Mouse (Mus musculus): ENCODE data around the gene Rnase12.

The Rnase12 gene

DNA sequence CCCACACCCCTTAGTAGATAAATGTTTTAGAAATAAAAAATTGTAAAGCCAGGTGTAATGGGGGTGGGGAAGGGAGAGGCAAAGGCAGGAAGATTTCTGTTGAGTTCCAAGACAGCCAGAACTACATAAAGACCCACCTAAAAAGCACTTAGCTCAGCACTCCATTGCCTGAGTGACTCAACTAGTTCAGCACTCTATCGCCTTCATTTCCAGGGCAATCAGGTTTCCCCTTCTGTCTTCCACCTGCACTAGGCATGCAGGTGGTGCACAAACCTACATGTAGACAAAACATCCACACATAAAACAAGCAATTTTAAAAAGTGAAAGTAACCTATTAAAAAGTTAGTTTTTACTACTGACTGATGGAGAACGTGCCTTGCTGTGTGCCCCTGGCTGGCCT lies 27.6 kb upstream of the Rnase12 start:
- no peak for DNase-seq (ENCODE audit: low spot score in 2 of 2)

DNA sequence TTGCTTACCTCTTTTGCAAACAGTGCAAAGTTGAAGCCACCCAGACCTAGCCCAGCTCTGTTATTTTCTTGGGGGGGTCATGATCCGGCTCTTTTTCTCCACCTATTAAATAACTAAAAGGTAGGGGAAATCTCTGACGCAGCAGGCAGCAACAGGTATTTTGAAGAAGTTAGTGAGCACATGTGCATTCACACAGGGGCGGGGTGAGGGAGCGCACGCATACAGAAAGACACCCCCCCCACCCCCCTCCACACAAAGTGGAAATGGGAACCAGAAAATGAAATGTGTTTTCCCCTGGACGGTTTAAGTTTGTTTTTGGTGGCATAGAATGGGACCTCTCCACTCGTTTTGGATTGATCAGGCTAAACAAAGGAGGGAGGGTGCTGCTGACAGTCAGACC lies 26.3 kb upstream of the Rnase12 start:
- DNase-seq (ENCODE audit: low spot score in 2 of 2) = no peak

DNA sequence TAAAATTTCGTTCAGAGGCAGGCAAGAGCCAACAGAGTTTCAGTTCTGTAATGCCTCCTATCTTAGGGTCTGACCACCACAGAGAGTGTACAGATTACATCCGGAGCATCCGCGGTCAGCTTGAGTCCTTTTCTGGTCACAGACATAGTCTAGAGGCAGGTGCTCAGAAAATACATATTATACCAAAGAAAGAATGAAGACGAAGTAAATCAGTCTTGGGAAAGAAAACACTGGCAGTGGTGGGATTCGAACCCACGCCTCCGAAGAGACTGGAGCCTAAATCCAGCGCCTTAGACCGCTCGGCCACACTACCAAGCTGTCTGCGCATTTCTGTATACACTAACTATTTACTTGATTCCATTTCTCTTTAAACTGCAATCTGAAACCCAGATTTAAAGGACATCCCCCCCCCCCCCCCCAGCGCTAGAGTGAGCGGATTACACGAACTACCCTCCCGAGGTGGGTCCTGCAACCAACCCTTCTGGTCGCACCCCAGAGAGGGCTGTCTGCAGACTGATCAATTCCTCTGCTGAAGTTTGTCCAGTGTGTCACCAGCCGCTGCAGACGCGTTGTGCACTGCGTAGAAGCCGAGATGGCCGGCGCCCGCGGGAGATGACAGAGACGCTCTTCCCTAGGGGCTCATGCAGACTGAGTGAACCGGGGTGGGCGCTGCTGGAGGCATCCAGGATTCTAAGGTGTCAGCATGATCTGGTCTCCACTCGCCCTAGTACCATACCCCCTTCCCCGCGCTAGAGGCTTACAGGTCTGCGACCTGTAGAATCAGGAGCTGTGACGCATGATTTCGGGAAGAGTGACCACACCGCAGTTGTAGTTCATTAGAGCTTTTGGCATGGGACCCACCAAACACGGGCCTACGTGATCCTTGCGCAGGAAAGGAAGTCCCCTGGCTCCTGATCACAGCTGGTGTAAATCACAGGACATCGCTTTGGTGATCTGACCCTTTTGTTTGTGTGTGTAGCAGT lies 25.4 kb upstream of the Rnase12 start:
- DNase-seq (ENCODE audit: low spot score in 2 of 2) = peak; percentile 60 to 75

DNA sequence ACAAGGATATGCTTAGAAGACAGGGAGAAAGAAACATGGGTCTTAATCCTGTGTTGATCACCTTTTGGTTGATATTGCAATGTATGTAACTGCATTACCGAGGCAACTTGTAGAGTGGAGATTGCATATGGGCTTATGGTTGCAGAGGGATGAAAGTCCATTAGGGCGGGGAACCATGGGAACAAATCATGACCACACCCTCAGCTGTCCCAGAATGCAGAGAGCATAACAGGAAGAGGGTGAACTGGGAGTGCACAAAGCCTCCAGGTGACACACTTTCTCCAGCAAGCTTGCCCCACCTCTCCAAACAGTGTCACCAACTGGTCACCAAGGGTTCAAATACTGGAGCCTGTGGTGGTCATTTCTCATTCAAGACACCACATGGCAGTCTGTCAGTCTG lies 23.6 kb upstream of the Rnase12 start:
- no peak for DNase-seq (ENCODE audit: low spot score in 2 of 2)

DNA sequence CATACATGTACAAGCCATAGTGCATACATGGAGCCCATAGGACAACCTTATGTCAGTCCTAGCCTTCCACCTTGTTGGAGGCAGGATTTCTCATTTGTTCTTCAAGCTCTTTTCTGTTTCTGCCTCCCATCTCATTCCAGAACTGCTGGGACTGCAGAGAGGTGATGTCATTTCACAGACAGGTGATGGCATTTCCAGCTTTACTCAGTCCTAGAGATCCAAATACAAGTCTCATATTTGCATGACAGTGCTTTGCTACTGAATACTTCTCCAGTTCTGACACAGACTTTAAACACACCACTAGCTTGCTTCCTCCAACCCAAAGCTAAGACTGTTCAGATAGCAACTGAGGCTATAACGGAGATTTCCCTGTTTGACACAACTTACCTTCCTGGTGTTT lies 21.7 kb upstream of the Rnase12 start:
- DNase-seq (ENCODE audit: low spot score in 2 of 2) = no peak

DNA sequence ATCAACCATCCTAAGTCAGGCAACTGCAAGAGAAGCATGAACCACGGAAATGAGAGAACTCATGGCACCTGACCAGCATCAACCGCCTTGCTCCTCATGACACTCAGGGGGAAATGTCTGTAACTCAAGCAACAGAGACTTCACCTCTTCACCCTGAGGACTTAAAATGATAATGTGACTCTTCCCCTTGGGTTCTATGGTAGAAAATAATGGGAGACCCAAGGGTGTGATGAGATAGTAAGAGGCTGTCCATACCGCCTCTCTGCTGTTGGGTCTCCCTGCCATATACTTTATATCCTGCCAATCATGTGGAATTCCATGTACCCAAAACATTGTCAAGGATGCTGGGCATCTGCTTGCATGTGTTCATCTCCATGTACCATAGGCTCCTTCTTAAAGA lies 16.9 kb upstream of the Rnase12 start, which contains the start of gene Olfr750:
Gene Olfr750, minus strand, starts transcription at position 101 of the 400 bp plus-strand sequence.
- no peak for DNase-seq (ENCODE audit: low spot score in 2 of 2)

DNA sequence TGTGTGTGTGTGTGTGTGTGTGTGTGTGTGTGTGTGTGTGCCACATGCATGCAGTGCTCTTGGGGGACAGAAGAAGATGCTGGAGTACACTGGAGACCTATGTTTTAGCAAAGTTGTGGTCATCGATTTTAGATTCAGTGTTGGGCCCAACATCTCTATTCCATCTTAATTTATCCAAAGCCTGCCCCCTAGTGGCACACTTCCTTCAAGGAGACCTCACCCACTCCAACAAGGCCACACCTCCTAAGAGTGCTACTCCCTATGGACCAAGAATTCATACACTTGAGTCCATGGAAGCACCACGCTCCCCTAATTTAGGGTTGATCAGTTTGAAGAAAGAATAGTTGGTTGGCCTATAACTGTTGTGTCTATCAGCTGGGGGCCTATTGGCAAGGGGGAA lies 12.2 kb upstream of the Rnase12 start:
- DNase-seq (ENCODE audit: low spot score in 2 of 2) = no peak

DNA sequence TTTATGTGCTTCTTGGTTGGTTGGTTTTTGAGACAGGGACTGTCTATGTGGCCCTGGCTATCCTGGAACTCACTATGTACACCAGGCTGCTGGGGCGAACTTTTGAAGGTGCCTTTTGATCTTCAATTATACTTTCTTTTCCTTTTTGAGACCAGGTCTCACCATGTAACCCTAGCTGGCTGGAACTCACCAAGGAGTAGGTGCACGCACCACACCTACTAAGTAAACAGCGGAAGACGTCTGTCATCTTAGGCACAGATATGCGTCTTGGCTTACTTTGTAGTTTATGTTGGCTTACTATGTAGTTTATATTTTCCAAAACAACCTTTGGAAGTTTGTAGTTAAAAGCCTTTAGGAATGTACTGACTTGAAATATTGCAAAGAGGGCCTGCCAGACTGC lies 11.5 kb upstream of the Rnase12 start:
- DNase-seq (ENCODE audit: low spot score in 2 of 2) = no peak

DNA sequence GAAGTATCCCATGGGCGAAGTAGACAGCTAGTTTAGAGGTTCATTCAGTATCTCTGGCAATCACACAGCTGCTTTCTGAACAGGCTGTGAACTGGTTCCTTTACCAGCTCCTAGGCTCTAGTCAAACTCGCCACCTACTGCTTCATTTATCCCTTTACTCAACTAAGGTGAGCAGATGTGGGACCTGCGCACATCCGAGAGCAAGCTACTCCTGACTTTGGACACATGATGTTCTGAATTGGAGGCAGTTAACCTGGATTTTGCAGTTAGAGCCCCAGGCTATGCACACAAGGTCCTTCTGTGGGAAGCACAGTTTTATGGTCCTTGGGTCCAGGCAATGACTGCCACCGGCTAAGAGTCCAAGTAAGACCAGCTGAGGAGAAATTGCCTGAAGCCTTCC lies 3.3 kb upstream of the Rnase12 start:
- DNase-seq (ENCODE audit: low spot score in 2 of 2) = no peak

DNA sequence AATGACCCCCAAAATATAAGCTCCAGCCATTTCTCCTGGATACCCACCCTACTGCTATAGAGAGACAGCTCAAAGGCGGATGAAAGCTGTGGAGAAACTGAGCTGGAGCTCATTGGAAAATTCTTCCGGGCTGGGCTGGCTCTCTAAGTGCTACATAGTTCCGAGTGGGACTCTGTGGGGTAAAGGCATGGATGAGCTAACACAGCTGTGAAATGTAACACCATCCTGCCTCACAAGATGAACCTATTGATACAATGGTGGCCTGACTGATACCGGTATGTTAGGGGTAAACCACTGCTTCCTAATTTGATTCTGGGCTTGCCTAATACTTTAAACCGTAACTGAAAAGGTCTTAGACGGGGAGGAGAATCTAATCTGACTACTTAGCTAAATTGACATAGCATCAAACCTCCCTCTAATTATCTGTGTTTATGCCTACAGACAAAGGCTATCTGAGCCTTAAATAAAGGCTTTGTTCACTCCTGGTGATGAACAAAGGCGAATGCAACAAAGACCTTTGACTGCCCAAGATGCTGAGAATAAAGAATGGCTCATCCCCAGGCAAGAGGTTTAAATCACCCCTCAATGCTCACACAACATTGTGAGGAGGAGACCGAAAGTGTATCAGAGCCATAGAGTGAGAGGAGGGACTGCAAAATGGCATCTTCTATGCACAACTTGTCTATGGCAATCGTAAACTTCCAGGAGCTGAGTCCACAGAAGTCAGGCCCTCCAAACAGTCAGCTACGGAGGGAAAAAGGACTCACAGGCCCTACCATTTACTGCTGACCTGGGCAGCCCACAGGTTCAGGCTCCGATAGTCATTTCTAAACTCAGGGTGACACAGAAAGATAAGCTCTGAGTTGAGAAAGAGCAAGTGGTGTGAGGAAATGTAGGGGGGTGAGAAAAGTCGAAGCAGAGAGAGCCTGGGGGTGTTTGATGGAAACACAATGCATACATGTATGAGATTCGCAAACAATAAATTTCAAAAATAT lies 2.9 kb downstream of the Rnase12 start:
- DNase-seq (ENCODE audit: low spot score in 2 of 2) = no peak

DNA sequence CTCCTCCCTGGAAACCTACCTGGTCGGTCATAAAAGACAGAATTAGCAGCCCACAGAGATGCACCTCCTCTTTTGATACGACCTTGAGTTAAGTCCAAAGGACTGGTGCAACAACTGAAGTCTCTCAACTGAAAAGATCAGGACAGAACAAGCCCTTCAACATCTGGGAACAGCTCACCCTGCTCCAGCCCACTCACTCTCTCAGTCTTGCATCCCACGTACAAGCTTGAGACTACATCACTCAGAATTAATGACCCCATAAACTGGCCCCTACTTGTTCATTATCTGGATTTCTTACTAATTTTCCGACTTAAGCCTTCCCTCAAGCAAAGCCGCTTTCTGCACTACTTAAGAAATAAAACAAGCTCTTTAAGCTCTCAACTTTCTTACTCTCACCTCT lies 4.3 kb downstream of the Rnase12 start:
- no peak for DNase-seq (ENCODE audit: low spot score in 2 of 2)

DNA sequence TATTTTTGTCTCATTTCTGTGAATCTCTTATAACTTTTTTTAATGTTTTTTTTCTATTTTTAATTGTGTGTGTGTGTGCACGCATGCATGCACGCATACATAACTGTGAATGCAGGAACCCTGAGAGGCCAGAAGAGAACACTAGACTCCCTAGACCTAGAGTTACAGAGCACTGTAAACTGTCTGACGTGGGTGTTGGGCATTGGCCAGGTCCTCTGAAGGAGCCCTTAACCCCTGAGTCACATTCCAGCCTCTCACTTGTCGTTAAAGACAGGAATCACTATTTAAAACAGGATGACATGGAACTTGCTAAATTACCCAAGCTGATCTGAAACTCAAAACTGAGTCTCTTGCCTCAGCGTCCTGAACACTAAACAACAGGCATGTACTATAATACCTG lies 5.5 kb downstream of the Rnase12 start:
- DNase-seq (ENCODE audit: low spot score in 2 of 2) = no peak

DNA sequence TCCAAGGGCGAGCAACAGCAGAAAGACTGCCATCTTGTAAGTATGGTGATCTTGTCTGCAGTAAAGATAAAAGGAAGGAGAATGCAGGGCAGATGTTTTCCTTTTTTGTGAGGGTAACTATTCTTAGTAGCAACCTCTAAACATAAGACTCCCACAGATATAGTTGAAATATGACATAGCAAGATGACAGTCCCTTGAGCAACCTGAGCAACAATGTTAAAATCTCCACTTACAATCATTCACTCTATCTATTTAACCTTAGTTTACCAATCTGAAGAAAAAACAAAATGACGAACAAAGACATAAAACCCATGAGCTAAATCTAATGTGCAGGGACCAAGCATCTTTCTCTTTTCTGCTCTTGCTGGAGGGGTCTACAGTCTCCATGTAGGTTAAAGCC lies 7.4 kb downstream of the Rnase12 start, which contains the start of gene Rnase11:
Gene Rnase11, minus strand, starts transcription at position 101 of the 400 bp plus-strand sequence.
- no peak for DNase-seq (ENCODE audit: low spot score in 2 of 2)

DNA sequence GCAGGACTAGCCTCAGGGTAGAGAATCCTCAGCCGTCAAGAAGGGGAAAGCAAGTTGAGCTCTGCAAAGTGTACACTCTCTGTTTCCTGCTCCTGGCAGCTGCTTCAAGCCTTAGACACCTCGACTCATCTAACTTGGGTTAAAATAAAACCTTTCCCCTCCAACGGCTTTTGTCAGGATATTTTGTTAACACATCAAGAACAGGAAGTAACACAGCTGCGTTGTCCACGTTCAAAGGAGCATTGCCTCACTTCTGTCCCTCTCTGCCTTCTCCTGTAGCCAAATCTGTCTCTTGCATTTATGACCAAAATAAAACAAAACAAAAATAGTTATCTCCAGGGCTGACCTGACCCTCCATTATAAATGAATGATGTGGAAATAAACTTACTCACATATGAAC lies 9.6 kb downstream of the Rnase12 start:
- DNase-seq (ENCODE audit: low spot score in 2 of 2) = no peak

DNA sequence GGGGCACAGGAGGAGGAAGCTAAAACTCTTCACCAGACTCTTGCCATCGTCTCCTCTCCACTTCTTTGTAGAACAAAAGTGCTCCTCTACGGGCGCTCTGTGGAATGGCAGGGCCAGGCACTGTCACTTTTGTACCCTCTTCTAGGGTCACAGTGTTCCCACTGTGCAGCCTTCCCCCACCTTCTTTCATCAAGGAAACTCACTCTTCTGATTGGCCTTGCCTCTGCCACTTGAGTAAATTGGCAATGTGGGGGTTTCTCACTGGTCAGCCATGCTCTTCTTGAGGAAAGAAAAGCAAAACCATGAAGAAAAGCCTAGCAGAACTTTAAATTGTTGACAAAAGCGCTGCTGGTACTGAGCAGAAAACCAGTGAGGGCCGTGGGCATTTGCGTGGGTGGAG lies 15.7 kb downstream of the Rnase12 start, which contains the start of gene Rnase9:
Gene Rnase9, minus strand, starts transcription at position 101 of the 400 bp plus-strand sequence.
- DNase-seq (ENCODE audit: low spot score in 2 of 2) = no peak

DNA sequence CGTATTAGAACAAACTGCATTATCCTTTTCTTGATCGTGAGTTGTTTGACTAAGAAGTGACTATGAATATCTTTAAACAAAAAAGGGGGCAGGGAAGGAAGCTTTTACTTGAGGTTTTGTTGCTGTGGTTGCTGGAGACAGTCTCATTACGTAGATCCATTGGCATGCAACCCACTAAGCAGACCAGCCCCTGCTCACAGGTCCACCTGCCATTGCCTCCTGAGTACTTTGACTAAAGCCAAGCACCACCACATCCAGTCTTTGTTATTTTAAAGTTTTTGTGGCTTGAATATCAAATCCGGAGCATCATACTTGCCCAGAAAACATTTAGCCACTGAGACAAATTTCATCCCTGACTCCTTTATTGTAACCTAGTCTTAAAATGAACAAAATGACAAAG lies 21.2 kb downstream of the Rnase12 start:
- no peak for DNase-seq (ENCODE audit: low spot score in 2 of 2)

DNA sequence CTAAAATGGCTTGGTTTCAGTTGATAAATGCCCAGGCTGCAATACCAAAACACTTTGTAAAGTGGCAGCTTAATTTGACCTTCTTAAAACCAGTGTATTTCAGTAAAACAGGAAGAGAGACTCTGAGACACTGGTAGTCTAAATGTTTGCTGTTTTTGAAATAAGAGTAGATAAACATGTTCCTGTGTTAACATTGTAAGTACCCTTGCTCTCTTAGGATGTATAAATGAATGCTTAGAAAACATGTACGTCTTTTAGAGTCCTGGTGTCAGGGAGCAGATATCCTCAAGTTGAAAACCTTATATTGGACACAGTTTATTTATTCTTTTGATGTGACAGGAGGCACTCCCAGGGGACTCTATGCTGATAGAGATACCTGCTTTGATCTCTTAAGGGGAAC lies 22.3 kb downstream of the Rnase12 start:
- no peak for DNase-seq (ENCODE audit: low spot score in 2 of 2)

DNA sequence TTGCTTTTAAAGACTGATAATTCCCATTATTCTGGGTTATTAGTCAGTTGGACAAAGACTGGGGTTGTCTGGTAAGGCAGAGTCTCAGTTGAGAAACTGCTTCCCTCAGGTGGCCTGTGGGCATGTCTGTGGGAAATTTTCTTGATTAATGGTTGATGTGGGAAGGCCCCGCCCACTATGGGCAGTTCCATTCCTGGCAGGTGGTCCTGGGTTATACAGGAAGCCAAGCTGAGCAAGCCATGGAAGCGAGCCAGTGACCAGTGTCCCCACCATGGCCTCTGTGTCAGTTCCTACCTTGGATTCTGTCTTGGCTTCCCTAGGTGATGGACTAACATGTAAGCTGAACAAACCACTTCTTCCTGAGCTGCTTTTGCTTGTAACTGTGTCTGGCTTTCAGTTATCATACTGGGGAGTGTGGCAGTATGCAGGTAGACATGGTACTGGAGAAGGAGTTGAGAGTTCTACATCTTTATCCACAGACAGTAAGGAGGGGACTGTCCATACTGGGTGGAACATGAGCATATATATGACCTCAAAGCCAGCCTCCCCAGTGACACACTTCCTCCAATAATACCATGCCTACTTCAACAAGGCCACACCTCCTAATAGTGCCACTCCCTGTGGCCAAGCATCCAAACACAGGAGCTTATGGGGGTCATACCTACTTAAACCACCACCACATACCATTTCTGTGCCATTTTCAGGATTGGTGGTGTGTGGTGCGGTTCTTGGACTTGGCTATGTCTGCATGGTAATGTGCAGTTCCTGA lies 29.9 kb downstream of the Rnase12 start:
- no peak for DNase-seq (ENCODE audit: low spot score in 2 of 2)

DNA sequence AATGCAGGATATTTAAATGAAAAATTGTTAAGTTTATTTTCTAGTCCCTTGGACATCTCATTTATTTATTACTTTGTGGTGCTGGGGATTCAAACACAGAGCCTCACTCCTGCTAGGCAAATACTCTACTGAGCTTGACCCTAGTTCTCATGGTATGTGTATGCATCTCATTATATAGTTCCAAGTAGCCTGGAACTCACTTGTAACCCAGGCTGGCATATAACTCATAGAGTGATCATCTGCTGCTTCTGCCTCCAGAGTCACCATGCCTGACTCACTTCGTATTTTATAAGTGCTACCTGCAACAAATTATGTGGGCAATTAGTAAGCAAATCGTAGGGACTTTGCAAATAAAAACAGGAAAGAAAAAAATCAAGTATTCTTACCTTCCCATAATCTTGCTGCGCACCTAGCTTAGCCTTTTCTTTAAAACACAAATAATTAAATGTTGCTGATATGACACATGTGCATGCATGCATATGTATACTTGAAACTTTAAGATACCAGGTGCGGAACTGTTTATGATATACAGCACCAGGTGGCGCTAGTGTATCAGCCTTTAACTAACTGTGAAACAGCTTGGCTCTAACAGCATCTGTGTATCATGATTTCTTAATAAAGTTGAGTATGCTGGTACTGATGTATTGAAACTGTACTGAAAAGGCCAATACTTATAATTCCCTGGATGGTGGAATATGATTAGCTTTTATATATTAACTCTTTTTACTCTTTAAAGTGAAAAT lies 30.9 kb downstream of the Rnase12 start:
- peak; percentile 70 to 72 for DNase-seq (ENCODE audit: low spot score in 2 of 2)

DNA sequence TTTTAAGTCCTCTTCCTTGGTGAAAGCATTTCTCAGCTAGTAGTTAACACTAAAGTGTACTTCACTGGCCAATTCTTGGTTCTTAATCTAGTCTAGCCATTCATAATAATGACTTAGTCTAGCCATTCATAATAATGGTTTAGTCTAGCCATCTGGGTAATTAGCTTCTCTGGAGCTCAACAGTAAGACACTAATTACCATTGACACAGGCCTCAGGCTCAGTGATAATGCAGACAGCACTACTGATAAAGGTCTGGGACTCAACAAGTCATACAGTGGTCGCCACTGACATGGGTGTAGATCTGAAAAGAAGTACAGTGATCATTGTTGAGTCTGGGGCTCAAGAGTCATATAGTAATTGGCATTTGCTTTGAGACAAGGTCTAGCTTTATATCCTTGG lies 32.6 kb downstream of the Rnase12 start:
- no peak for DNase-seq (ENCODE audit: low spot score in 2 of 2)

DNA sequence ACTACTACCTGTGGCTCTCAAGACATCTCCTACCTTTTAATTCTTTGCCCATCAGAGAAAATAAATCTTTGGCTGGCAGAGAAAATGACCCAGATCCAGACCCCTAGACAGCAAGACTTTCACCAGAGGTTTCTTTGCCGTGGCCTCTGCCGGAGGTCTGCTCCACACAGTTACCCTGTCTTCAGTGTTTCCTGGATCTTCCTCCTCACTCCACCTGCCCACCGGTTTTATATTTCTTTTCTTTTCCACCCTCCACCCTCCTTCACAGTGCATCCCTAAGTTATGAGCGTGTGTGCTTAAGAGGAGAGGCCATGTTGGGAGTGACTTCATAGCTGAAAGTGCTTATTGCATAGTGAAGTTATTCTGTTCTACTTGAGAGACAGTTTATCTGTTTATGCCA lies 34.0 kb downstream of the Rnase12 start:
- no peak for DNase-seq (ENCODE audit: low spot score in 2 of 2)

Measured in right cerebral cortex, postnatal 10 days (tissue).